Mouse (Mus musculus) stomach, postnatal 0 days (tissue): ENCODE measurements around the gene Eif4g2. TPM values are rescaled to one million over a fixed set of nuclear protein-coding genes. Genes with fewer than 3 reads are reported as not detected.

Experiments
- ATAC-seq: fragments of 200-750 bp; cut with Nextera tagmentation; 2 replicates; pipeline ENCODE4 v1.8.0; 2017; ENCODE audit not compliant: low FRiP score, low TSS enrichment
- DNase-seq: peaks from one replicate; pipeline ENCODE4 v3.0.0-alpha.2; 2016; ENCODE audit warnings: low spot score
- H3K27ac ChIP-seq: fragments of 300-500 bp; sonication (generic); replicated peaks from 2 replicates; pipeline ENCODE4 v1.5.1; 2014; ENCODE audit warnings: mild to moderate bottlenecking, control low read depth
- H3K27me3 ChIP-seq: fragments of 300-500 bp; sonication (generic); 2 replicates; pipeline ENCODE4 v1.6.1; 2014; ENCODE audit warnings: low read length; ENCODE audit not compliant: control insufficient read depth, insufficient read depth
- H3K36me3 ChIP-seq: fragments of 300-500 bp; sonication (generic); 2 replicates; pipeline ENCODE4 v1.6.1; 2014; ENCODE audit warnings: low read length, mixed read lengths; ENCODE audit not compliant: control insufficient read depth, insufficient read depth
- H3K4me1 ChIP-seq: fragments of 300-500 bp; sonication (generic); replicated peaks from 2 replicates; pipeline ENCODE4 v1.6.1; 2014; ENCODE audit warnings: antibody characterized with exemption; ENCODE audit not compliant: control insufficient read depth, insufficient read depth
- H3K4me2 ChIP-seq: fragments of 300-500 bp; sonication (generic); replicated peaks from 2 replicates; pipeline ENCODE4 v1.6.1; 2014; ENCODE audit warnings: low read depth, mild to moderate bottlenecking, control low read depth, moderate library complexity
- H3K4me3 ChIP-seq: fragments of 300-500 bp; sonication (generic); 2 replicates; pipeline ENCODE4 v1.5.1; 2014; ENCODE audit warnings: low read depth, low read length, control low read depth
- H3K9ac ChIP-seq: fragments of 300-500 bp; sonication (generic); 2 replicates; pipeline ENCODE4 v1.6.1; 2014; ENCODE audit warnings: mild to moderate bottlenecking, low read length, control low read depth, mixed read lengths
- H3K9me3 ChIP-seq: fragments of 300-500 bp; sonication (generic); 2 replicates; pipeline ENCODE4 v1.6.1; 2016; ENCODE audit warnings: low read length; ENCODE audit not compliant: control insufficient read depth
- CTCF ChIP-seq: IDR thresholded peaks from 2 replicates; pipeline ENCODE4 v1.5.1; 2016; ENCODE audit warnings: antibody characterized with exemption, low read depth, mild to moderate bottlenecking, moderate library complexity
- EP300 ChIP-seq: optimal IDR thresholded peaks from 2 replicates; pipeline ENCODE3; 2016; ENCODE audit warnings: antibody characterized with exemption
- WGBS: fragments of 180-500 bp; shearing (Covaris S2); extraction: QIAGEN DNeasy Blood & Tissue Kit; methylation state at CpG from one replicate; pipeline ENCODE4 v1.1.7; 2014; 5-methylcytosine and 5-hydroxymethylcytosine counted together
- polyA plus RNA-seq: library from polyadenylated mRNA; unstranded; fragments of >200 nt; fragmentation: Nextera tagmentation; extraction: Ambion mirVana; gene quantifications from 2 replicates; pipeline ENCODE4 v1.2.1, GENCODE M21; 2015

Eif4g2 gene
- polyA plus RNA-seq, 1 experiment from 2014 or later: 295 TPM

DNA sequence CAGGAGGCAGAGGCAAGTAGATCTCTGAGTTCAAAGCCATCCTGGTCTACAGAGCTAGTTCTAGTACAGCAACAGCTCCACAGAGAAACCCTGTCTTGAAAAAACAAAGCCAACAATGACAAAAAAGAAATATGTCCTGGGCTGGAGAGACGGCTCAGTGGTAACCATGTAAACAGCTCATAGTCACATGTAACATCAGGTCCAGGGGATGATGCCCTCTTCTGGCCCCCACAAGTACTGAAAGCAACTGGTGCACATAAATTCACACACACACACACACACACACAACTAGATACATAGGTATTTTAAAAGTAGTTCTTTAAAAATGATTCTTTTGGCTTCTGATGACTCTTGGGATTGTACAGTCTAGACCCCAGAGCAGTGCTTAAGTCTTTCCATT lies 19.9 kb downstream of the Eif4g2 start:
- Histone ChIP-seq H3K4me3 (no peak overlapping the region), H3K9ac (no peak overlapping the region), H3K4me2 (no peak overlapping the region), H3K36me3 (peaks cover 3% of the 10 kb centered on the region; the same call in 1 of the 2 replicates), H3K27ac (no peak overlapping the region), H3K9me3 (no peaks in the 10 kb centered on the region; the same call in 1 of the 2 replicates), H3K4me1 (no peaks in the 10 kb centered on the region), H3K27me3 (no peaks in the 10 kb centered on the region)
- WGBS: 91% methylated on average over 1 of the region's 1 CpGs
- TF ChIP-seq CTCF (no peak), EP300 (no peak)
- DNase-seq (no peak), ATAC-seq (no peak)

DNA sequence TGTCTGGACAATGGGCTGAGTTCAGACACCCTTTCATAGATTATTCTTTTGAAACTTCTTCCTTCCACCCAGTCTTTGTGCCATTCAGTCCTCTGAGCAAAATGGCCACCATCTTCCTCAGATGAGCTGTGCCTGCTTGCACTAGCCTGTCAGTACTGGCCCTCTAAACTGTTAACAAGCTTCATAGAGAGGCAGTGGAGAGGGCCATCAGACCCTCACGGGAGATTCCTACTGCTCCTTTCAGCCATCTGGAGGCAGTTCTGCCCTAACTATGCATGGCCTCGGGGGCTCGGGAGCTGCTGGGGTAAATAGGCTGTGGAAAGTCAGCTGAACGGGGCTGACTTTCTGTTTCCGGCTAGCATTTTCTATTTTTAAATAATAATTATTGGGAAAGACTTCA lies 23.3 kb downstream of the Eif4g2 start:
- H3K36me3 ChIP-seq: peaks cover 12% of the 10 kb centered on the region
- no peaks in the 10 kb centered on the region for H3K9me3 ChIP-seq
- no peaks in the 10 kb centered on the region for H3K27me3 ChIP-seq
- WGBS: 74% methylated on average over 5 of the region's 5 CpGs
- DNase-seq (no peak), ATAC-seq (no peak)
- no peak overlapping the region for H3K4me2 ChIP-seq
- TF ChIP-seq CTCF (no peak), EP300 (no peak)
- no peak overlapping the region for H3K9ac ChIP-seq
- no peaks in the 10 kb centered on the region for H3K4me1 ChIP-seq
- no peak overlapping the region for H3K27ac ChIP-seq
- no peak overlapping the region for H3K4me3 ChIP-seq

DNA sequence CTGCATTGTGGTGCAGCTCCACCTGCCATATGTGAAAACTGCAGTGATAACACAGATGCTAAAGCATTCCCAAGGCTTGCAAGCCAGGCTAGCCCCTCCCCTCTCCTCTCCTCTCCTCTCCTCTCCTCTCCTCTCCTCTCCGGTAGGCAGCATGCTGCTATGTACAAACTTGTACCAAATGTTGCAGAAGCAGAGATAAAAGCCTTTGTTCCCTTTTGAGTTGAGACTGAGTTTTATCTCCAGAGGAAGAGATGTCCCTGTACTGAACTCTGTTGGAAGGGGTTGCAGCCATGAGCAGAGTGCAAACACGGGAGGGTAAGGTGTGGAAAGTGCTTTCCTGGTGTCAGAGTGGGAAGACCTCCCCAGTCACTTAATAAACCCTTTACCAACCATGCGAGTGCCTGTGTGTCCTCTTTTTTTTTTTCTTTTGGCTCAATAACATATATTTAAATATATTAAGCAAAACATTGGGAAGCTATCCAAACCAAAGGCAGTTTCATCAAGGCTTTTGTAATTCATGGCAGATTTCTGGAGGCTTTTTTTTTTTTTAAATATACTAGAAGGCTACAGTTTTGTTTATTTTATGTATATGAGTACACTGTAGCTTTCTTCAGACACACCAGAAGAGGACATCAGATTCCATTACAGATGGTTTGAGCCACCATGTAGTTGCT lies 26.7 kb downstream of the Eif4g2 start:
- H3K4me1 ChIP-seq: no peaks in the 10 kb centered on the region
- no peak for ATAC-seq
- WGBS: 65% methylated on average over 3 of the region's 3 CpGs
- H3K4me3 ChIP-seq: no peak overlapping the region
- no peak for TF ChIP-seq CTCF
- no peak for TF ChIP-seq EP300
- H3K36me3 ChIP-seq: peaks cover 21% of the 10 kb centered on the region
- no peak overlapping the region for H3K4me2 ChIP-seq
- H3K27ac ChIP-seq: no peak overlapping the region
- no peaks in the 10 kb centered on the region for H3K9me3 ChIP-seq
- DNase-seq: no peak
- H3K9ac ChIP-seq: no peak overlapping the region
- H3K27me3 ChIP-seq: no peaks in the 10 kb centered on the region

DNA sequence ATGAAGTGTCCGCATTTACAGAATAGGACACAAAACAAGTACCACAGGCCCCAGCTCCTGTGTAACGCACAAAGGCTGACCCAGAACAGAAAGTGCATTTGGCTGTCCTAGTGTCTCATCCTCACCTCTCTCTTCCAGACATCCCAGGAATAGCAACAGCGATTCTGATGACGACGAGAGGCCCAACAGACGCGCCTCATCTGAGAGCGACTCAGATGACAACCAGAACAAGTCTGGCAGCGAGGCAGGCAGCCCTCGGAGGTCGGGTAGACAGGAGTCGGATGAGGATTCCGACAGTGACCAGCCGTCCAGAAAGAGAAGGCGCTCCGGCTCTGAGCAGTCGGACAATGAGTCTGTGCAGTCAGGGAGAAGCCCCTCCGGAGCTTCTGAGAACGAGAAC lies 27.6 kb downstream of the Eif4g2 start:
- Histone ChIP-seq H3K36me3 (peaks cover 21% of the 10 kb centered on the region), H3K9me3 (no peaks in the 10 kb centered on the region), H3K4me3 (no peak overlapping the region), H3K4me2 (no peak overlapping the region), H3K27me3 (no peaks in the 10 kb centered on the region), H3K4me1 (no peaks in the 10 kb centered on the region), H3K27ac (no peak overlapping the region), H3K9ac (no peak overlapping the region)
- TF ChIP-seq CTCF (no peak), EP300 (no peak)
- ATAC-seq: no peak
- 92% methylated on average over 19 of the region's 19 CpGs for WGBS
- no peak for DNase-seq

DNA sequence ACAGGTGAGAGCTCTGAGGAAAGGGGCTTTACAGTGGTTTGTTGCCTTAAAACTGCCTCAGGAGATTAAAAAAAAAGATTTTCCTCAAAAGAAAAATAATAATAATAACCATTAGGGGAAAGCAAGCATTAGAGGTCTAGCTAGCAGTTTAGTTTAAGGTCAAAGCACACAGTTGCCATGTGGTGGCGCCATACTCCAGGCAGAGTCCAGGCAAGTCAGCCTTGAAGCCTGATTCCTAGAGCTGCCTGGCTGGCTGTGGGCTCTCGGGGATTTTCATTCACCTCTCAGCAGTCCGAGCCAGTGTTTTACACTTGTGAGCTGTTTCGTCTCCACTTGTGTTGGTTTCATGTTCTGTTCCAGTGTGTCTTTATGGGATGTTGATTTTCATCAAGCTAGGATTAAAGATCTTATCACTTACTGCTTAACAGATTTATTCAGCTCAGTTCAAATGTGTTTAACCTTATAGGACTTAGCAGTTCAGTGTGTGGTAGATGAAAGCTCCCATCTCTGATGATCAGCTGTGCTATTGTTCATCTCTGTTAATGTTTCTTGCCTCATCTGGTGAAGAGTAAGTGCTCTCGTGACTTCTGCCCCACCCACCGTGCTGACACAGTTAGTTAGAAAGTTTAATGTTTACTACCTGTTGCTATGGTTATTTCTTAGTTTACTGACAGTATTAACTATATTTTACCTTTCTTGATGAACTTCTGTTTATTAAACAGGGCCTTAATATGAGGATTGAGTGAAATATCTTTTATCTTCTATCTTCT lies 33.0 kb downstream of the Eif4g2 start:
- Histone ChIP-seq H3K9ac (no peak overlapping the region), H3K4me1 (no peaks in the 10 kb centered on the region), H3K9me3 (no peaks in the 10 kb centered on the region), H3K27me3 (no peaks in the 10 kb centered on the region), H3K36me3 (peaks cover 24% of the 10 kb centered on the region), H3K4me2 (no peak overlapping the region), H3K27ac (no peak overlapping the region), H3K4me3 (no peak overlapping the region)
- 48% methylated on average over 6 of the region's 6 CpGs for WGBS
- ATAC-seq (peak; percentile 71; the same call in 1 of the 2 replicates), DNase-seq (peak; percentile 79)
- TF ChIP-seq EP300: no peak
- TF ChIP-seq CTCF: peak; percentile 87

DNA sequence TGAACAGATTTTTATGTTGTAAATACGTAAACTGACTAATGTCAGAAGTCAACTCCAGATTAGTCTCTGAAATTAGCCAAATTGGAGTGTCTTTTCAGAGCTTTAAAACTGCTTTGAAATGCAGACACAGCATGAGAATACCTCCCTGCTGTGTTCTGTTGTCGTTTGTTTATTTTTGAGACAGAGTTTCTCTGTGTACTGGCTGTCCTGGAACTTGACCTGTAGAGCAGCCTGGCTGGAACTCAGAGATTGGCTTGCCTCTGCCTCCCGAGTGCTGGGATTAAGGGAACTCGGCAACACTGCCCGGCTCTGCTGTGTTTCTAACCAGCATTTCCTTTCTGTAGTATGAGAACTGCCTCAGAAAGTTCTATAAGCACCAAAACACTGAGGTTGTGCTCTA lies 33.9 kb downstream of the Eif4g2 start:
- ATAC-seq (no peak), DNase-seq (no peak)
- H3K4me3 ChIP-seq: no peak overlapping the region
- no peak overlapping the region for H3K4me2 ChIP-seq
- no peaks in the 10 kb centered on the region for H3K27me3 ChIP-seq
- TF ChIP-seq EP300: no peak
- WGBS: 88% methylated on average over 5 of the region's 5 CpGs
- H3K9ac ChIP-seq: no peak overlapping the region
- H3K36me3 ChIP-seq: peaks cover 24% of the 10 kb centered on the region
- no peaks in the 10 kb centered on the region for H3K9me3 ChIP-seq
- no peaks in the 10 kb centered on the region for H3K4me1 ChIP-seq
- no peak overlapping the region for H3K27ac ChIP-seq
